Mouse (Mus musculus): ENCODE measurements around the gene Med15.
A peak's percentile ranks its signal among the peaks of the same experiment; 100 is the strongest.

The Med15 gene

GRCm38 (mm10) chr16:17647566-17648340, 84.9 kb downstream of the Med15 start:
- DNase-seq = no peak

GRCm38 (mm10) chr16:17647156-17647555, 85.5 kb downstream of the Med15 start:
- no peak for DNase-seq

- DNase-seq = peak; percentile 92
Measured at GRCm38 (mm10) chr16:17646310-17647114, 86.2 kb downstream of the Med15 start, which contains the start of gene Ccdc74a. Gene Ccdc74a (plus strand): TSS chr16:17646470.

- DNase-seq = no peak
Measured at GRCm38 (mm10) chr16:17643437-17643990, 89.2 kb downstream of the Med15 start.

GRCm38 (mm10) chr16:17642311-17642710, 90.4 kb downstream of the Med15 start:
- DNase-seq = no peak

GRCm38 (mm10) chr16:17641301-17641700, 91.4 kb downstream of the Med15 start:
- DNase-seq = no peak

- DNase-seq = no peak
Measured at GRCm38 (mm10) chr16:17640706-17641105, 92.0 kb downstream of the Med15 start.

- DNase-seq = no peak
Measured at GRCm38 (mm10) chr16:17639951-17640350, 92.7 kb downstream of the Med15 start.

- DNase-seq = no peak
Measured at GRCm38 (mm10) chr16:17639081-17639480, 93.6 kb downstream of the Med15 start.

- no peak for DNase-seq
Measured at GRCm38 (mm10) chr16:17638036-17638628, 94.6 kb downstream of the Med15 start.

- DNase-seq = no peak
Measured at GRCm38 (mm10) chr16:17637610-17638009, 95.1 kb downstream of the Med15 start.

GRCm38 (mm10) chr16:17636904-17637303, 95.8 kb downstream of the Med15 start:
- DNase-seq = no peak

GRCm38 (mm10) chr16:17633481-17634181, 99.1 kb downstream of the Med15 start:
- DNase-seq = peak; percentile 25

GRCm38 (mm10) chr16:17632580-17632979, 100.1 kb downstream of the Med15 start:
- DNase-seq = no peak

GRCm38 (mm10) chr16:17626269-17626555, 106.5 kb downstream of the Med15 start:
- DNase-seq = no peak

GRCm38 (mm10) chr16:17625488-17626268, 107.0 kb downstream of the Med15 start:
- DNase-seq = peak; percentile 66

GRCm38 (mm10) chr16:17621936-17622335, 110.8 kb downstream of the Med15 start:
- DNase-seq = no peak

- peak; percentile 91 for DNase-seq
Measured at GRCm38 (mm10) chr16:17619198-17620105, 113.2 kb downstream of the Med15 start, which contains the start of gene Smpd4. Gene Smpd4 (plus strand): TSS chr16:17619354.

- DNase-seq = peak; percentile 74
Measured at GRCm38 (mm10) chr16:17617922-17618565, 114.6 kb downstream of the Med15 start.

- no peak for DNase-seq
Measured at GRCm38 (mm10) chr16:17616212-17616611, 116.5 kb downstream of the Med15 start.

Measured in embryo, embryonic 11 days (tissue).